Mouse (Mus musculus) heart, embryonic 14.5 days (tissue): Measurements from ENCODE around the gene Basp1. TPM values are rescaled to one million over a fixed set of nuclear protein-coding genes. Genes with fewer than 3 reads are reported as not detected.

Source experiments
- ATAC-seq: fragments of 200-750 bp; cut with Nextera tagmentation; 2 replicates; pipeline ENCODE4 v1.8.0; 2017; ENCODE audit warnings: low read depth, moderate TSS enrichment; ENCODE audit not compliant: insufficient number of reproducible peaks, insufficient read depth, low FRiP score
- H3K27ac ChIP-seq, 2 experiments: fragments of 200-500 bp in 1 of 2; fragments of 300-500 bp in 1 of 2; sonication (generic) in 1 of 2; replicated peaks in 1 of 2; 2 replicates each; pipeline ENCODE4 v1.5.1; 2012 to 2014; ENCODE audit warnings: low read depth in 2 of 2, low read length in 2 of 2, control low read depth in 1 of 2, mild to moderate bottlenecking in 1 of 2, mixed read lengths in 1 of 2; ENCODE audit not compliant: control insufficient read depth in 1 of 2, insufficient read depth in 1 of 2
- H3K27me3 ChIP-seq: fragments of 300-500 bp; sonication (generic); 2 replicates; pipeline ENCODE4 v1.6.1; 2014; ENCODE audit warnings: mild to moderate bottlenecking, low read length, control low read depth; ENCODE audit not compliant: control insufficient read depth, insufficient read depth
- H3K36me3 ChIP-seq: fragments of 300-500 bp; sonication (generic); 2 replicates; pipeline ENCODE4 v1.6.1; 2014; ENCODE audit warnings: mild to moderate bottlenecking, control low read depth, low read length, mixed read lengths; ENCODE audit not compliant: control insufficient read depth, insufficient read depth
- H3K4me1 ChIP-seq, 2 experiments: fragments of 200-500 bp in 1 of 2; fragments of 300-500 bp in 1 of 2; sonication (generic) in 1 of 2; 2 replicates each; pipeline ENCODE4 v1.6.1; 2012 to 2014; ENCODE audit warnings: low read length in 2 of 2, control low read depth in 1 of 2, mixed read lengths in 1 of 2; ENCODE audit not compliant: control insufficient read depth in 2 of 2, insufficient read depth in 2 of 2
- H3K4me2 ChIP-seq: fragments of 300-500 bp; sonication (generic); 2 replicates; pipeline ENCODE4 v1.6.1; 2014; ENCODE audit warnings: mild to moderate bottlenecking, low read length
- H3K4me3 ChIP-seq, 2 experiments: fragments of 200-500 bp in 1 of 2; fragments of 300-500 bp in 1 of 2; sonication (generic) in 1 of 2; 2 replicates each; pipeline ENCODE4 v1.5.1; 2012 to 2014; ENCODE audit warnings: low read length in 2 of 2, mild to moderate bottlenecking in 2 of 2, control low read depth in 1 of 2, low read depth in 1 of 2, moderate library complexity in 1 of 2; ENCODE audit not compliant: control insufficient read depth in 1 of 2, insufficient read depth in 1 of 2
- H3K9ac ChIP-seq: fragments of 300-500 bp; sonication (generic); 2 replicates; pipeline ENCODE4 v1.6.1; 2014; ENCODE audit warnings: mild to moderate bottlenecking, low read length
- H3K9me3 ChIP-seq: fragments of 300-500 bp; sonication (generic); 2 replicates; pipeline ENCODE4 v1.6.1; 2016; ENCODE audit warnings: low read length, control low read depth; ENCODE audit not compliant: control insufficient read depth
- WGBS: fragments of 180-500 bp; shearing (Covaris S2); extraction: QIAGEN DNeasy Blood & Tissue Kit; methylation state at CpG from one replicate; pipeline ENCODE4 v1.1.7; 2014; 5-methylcytosine and 5-hydroxymethylcytosine counted together
- polyA plus RNA-seq: library from polyadenylated mRNA; unstranded; fragments of >200 nt; fragmentation: Nextera tagmentation; extraction: Ambion mirVana; gene quantifications from 2 replicates; pipeline ENCODE4 v1.2.1, GENCODE M21; 2014

Gene Basp1
- polyA plus RNA-seq, 1 experiment from 2014 or later = 9.4 TPM

DNA sequence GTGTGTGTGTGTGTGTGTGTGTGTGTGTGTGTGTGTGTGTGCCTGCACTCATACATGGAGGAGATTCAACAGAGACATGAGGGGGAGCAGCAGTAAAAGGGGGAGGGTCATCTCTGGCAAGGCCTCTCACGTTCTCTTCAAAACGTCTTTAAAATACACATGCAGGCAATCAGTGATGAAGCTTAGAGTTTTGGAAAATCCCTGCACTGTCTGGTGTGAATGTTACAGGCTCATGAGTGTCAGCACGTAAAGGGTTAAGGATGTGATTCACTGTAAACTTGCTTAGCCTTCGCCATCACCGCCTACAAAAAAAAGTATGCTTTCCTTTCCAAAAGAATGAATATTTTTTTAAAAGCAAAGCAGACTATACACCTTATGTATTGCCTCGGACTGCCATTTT lies 2.8 kb upstream of the Basp1 start:
- WGBS = 69% methylated on average over 6 of the region's 6 CpGs
- Histone ChIP-seq H3K4me2 (no peak overlapping the region), H3K9ac (no peak overlapping the region), H3K4me1 (peaks cover 3 to 7% of the 10 kb centered on the region in 2 experiments; a peak in 3 of 4 replicates), H3K27me3 (no peaks in the 10 kb centered on the region), H3K9me3 (no peaks in the 10 kb centered on the region), H3K27ac (no peak overlapping the region), H3K4me3 (no peak overlapping the region), H3K36me3 (no peaks in the 10 kb centered on the region)
- ATAC-seq = no peak

DNA sequence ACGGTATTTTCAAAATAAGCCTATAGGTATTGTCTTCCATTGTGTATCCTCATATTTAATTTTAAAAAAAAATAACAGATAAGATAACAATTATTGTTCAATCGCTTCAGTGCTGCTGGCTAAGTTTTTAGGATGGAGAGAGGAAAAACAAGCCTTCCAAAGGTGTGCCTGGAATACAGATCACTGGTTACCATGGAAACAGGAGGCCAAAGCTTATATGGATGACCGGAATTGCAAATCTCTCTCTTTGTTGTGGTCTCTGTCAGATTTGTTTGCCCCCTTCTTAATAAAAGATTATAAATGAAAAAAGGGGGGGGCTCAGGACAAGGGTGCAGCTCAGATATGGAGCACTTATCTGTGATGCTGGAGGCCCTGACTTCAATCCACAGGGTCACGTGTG lies 2.4 kb upstream of the Basp1 start:
- Histone ChIP-seq H3K4me3 (no peak overlapping the region), H3K9me3 (no peaks in the 10 kb centered on the region), H3K36me3 (no peaks in the 10 kb centered on the region), H3K4me2 (no peak overlapping the region), H3K4me1 (peaks cover 3 to 7% of the 10 kb centered on the region in 2 experiments; a peak in 3 of 4 replicates), H3K27me3 (no peaks in the 10 kb centered on the region), H3K27ac (no peak overlapping the region), H3K9ac (no peak overlapping the region)
- WGBS = 70% methylated on average over 4 of the region's 4 CpGs
- no peak for ATAC-seq

DNA sequence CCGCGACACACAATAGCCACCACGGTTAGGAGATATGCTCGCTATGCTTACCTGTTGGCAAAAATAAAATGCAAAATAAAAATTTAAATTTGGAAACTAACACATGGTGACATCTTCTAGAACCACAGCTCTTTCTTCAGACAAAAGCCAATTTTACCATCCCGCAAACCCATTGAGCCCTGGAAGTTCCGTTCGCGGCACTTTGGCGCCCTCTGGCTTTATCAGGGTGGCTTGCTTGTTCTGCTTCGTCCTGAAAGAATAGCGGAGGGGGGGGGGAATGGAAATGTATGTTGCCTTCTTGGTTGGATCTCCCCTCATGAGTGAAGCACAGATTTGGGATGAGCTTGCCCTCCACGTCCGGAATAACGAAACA lies 1.2 kb upstream of the Basp1 start:
- Histone ChIP-seq H3K4me3 (peak overlapping the region; percentile 42 to 53), H3K27me3 (no peaks in the 10 kb centered on the region), H3K4me1 (peaks cover 3 to 7% of the 10 kb centered on the region in 2 experiments; a peak in 3 of 4 replicates), H3K36me3 (no peaks in the 10 kb centered on the region), H3K9ac (peak overlapping the region; percentile 35), H3K4me2 (peak overlapping the region; percentile 87), H3K27ac (no peak overlapping the region), H3K9me3 (no peaks in the 10 kb centered on the region)
- no peak for ATAC-seq
- 1% methylated on average over 14 of the region's 14 CpGs for WGBS

DNA sequence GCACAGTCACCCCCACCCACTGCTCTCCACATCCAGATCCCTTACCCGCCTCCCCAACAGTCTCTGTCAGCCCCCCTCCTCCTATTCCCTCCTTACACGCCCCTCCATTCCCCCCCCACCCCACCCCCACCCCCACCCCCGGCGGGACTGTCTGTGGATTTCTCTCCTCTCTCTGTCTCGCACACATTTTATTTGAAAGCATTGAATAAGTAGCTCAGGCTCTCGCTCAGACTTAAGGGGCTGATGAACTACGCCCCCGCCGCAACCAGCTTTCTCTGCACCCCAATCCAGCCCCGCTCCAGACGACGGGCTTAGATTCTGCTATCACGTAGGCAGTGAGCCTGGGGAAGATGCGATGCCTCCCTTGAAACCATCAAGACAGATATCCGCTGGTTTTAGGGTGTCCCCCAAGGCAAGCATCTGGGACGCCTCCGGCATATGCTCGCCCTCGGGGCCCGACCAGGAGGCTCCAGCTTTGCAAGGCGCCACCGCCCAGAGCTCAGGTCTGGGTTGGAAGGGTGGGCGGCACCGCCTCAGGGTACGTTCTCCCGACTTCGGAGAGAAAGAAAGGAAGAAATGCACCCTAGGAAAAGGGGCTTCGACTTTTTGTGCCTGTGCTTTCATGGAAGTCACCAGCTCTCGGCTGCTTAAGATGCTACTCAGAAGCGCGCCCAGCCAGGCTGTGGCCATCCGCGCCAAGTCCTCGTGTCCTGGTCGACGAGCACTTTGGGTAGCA lies 615 bp upstream of the Basp1 start:
- no peaks in the 10 kb centered on the region for H3K9me3 ChIP-seq
- no peak overlapping the region for H3K27ac ChIP-seq
- ATAC-seq = peak; percentile 34; the same call in 1 of the 2 replicates
- H3K4me1 ChIP-seq = peaks cover 3 to 7% of the 10 kb centered on the region in 2 experiments; a peak in 3 of 4 replicates
- H3K27me3 ChIP-seq = no peaks in the 10 kb centered on the region
- H3K36me3 ChIP-seq = no peaks in the 10 kb centered on the region
- H3K9ac ChIP-seq = peak overlapping the region; percentile 71
- H3K4me2 ChIP-seq = peak overlapping the region; percentile 87
- WGBS = 1% methylated on average over 34 of the region's 36 CpGs
- peak overlapping the region; percentile 50 to 53 for H3K4me3 ChIP-seq

DNA sequence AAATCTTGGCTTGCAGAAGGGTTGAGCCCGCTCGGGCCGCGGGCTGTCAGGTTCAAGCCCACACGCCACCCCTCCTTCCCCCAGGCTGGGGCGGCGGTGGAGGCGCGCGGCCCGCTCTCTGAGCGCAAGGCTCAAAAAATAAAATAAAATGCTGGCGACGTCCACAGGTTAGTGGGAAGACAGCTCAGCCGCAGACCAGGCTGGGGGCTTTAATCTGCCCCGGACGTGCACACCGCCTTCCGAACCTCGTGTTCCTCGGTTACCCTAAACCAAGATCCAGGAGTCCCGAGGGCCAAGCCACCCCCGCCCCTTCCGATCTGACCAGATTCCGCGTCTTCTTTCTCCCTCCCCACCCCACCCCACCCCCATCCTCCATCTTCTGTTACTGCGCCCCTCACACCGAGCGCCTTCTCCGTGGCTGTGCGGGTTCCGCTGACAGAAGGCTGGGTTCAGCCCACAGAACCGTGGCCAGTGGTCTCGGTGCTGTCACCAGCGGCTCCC lies 753 bp downstream of the Basp1 start:
- Histone ChIP-seq H3K27ac (0 out of 4 replicates have a peak overlapping the region, but pooled peaks of 1 of the 2 experiments have one; percentile 44), H3K9me3 (no peaks in the 10 kb centered on the region), H3K4me2 (peak overlapping the region; percentile 87), H3K4me1 (peaks cover 3 to 7% of the 10 kb centered on the region in 2 experiments; a peak in 3 of 4 replicates), H3K36me3 (no peaks in the 10 kb centered on the region), H3K9ac (peak overlapping the region; percentile 71), H3K4me3 (peak overlapping the region; percentile 50 to 53), H3K27me3 (no peaks in the 10 kb centered on the region)
- under 1% methylated on average over 35 of the region's 35 CpGs for WGBS
- peak; percentile 10; the same call in 1 of the 2 replicates for ATAC-seq

DNA sequence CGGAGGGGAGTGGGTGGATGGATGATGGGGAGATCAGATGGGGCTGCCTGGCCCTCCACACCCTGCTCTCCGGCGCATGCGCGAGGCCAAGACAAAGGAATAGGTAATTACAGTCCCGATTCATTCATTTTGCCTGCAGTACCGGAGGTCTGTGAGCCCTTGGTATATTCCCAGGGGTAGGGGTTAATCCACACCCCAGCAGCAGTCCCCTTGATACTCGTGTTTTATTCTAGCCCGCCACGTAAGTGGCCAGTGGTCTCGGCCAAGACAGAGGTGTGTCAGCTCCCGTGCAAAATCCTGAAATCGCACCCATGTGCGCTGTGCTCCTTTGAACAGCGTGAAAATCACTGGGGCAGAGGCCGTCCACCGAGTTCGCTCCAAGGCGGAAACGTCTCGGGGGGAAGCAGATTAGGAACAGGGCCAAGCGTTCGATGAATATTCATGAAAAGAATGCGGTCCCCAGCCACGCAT lies 1.4 kb downstream of the Basp1 start:
- H3K27ac ChIP-seq = 0 out of 4 replicates have a peak overlapping the region, but pooled peaks have one; percentile 18 to 44
- H3K9me3 ChIP-seq = no peaks in the 10 kb centered on the region
- H3K9ac ChIP-seq = peak overlapping the region; percentile 71
- H3K36me3 ChIP-seq = no peaks in the 10 kb centered on the region
- peaks cover 3 to 7% of the 10 kb centered on the region in 2 experiments; a peak in 3 of 4 replicates for H3K4me1 ChIP-seq
- ATAC-seq = peak; percentile 42; the same call in 1 of the 2 replicates
- peak overlapping the region; percentile 50 to 53 for H3K4me3 ChIP-seq
- under 1% methylated on average over 25 of the region's 25 CpGs for WGBS
- H3K4me2 ChIP-seq = peak overlapping the region; percentile 87
- H3K27me3 ChIP-seq = no peaks in the 10 kb centered on the region

DNA sequence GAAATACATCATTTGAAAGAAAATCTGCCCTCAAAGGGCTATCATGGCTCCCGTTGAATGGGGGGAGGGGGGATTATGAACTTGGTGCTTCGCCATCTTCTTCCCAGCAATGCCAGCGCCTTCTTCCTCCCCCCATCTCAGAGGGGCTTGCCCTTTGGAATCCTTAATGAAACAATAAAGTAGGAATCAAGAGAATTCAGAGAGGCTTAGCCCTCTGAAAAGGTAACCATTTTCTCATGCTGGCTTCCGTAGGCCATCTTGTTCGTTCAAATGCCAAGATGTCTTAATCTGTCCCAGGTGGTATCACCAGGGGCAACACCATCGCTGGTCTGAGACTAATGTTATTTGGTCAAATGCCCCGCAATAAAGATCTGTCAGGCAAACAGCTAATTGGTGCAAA lies 2.1 kb downstream of the Basp1 start:
- Histone ChIP-seq H3K4me1 (peaks cover 3 to 7% of the 10 kb centered on the region in 2 experiments; a peak in 3 of 4 replicates), H3K9ac (no peak overlapping the region), H3K36me3 (no peaks in the 10 kb centered on the region), H3K27ac (no peak overlapping the region), H3K4me3 (peak overlapping the region in 1 of 2 experiments; percentile 53; a peak in 3 of 4 replicates), H3K4me2 (peak overlapping the region; percentile 87), H3K9me3 (no peaks in the 10 kb centered on the region), H3K27me3 (no peaks in the 10 kb centered on the region)
- no peak for ATAC-seq
- 70% methylated on average over 7 of the region's 7 CpGs for WGBS
